Mouse (Mus musculus): ENCODE data around the gene Tvp23b. TPM values are rescaled to one million over a fixed set of nuclear protein-coding genes. Genes with fewer than 3 reads are reported as not detected.

The Tvp23b gene
- polyA plus RNA-seq, 1 experiment from 2014 or later: 58.7 TPM

- ATAC-seq (replicated peaks): no peak
- H3K4me2 ChIP-seq: no peak overlapping the region
- no peaks in the 10 kb centered on the region for H3K4me1 ChIP-seq
- no peak overlapping the region for H3K27ac ChIP-seq
- 88% methylated on average over 5 of the region's 5 CpGs for WGBS
- no peak overlapping the region for H3K4me3 ChIP-seq
- H3K36me3 ChIP-seq (replicated peaks): no peaks in the 10 kb centered on the region
- no peaks in the 10 kb centered on the region for H3K9me3 ChIP-seq
- H3K9ac ChIP-seq: no peak overlapping the region
- H3K27me3 ChIP-seq (replicated peaks): no peaks in the 10 kb centered on the region
Measured at GRCm38 (mm10) chr11:62955186-62955585, 75.9 kb downstream of the Tvp23b start.

- Histone ChIP-seq H3K9ac (no peak overlapping the region), H3K36me3 (replicated peaks) (no peaks in the 10 kb centered on the region), H3K4me1 (no peaks in the 10 kb centered on the region), H3K9me3 (no peaks in the 10 kb centered on the region), H3K27me3 (replicated peaks) (no peaks in the 10 kb centered on the region), H3K27ac (no peak overlapping the region), H3K4me3 (no peak overlapping the region), H3K4me2 (no peak overlapping the region)
- no peak for ATAC-seq (replicated peaks)
- 47% methylated on average over 6 of the region's 6 CpGs for WGBS
Measured at GRCm38 (mm10) chr11:62955776-62956175, 76.5 kb downstream of the Tvp23b start.

- no peak overlapping the region for H3K27ac ChIP-seq
- no peak overlapping the region for H3K9ac ChIP-seq
- no peak overlapping the region for H3K4me2 ChIP-seq
- 90% methylated on average over 8 of the region's 8 CpGs for WGBS
- ATAC-seq (replicated peaks): no peak
- H3K9me3 ChIP-seq: no peaks in the 10 kb centered on the region
- H3K4me3 ChIP-seq: no peak overlapping the region
- H3K27me3 ChIP-seq (replicated peaks): no peaks in the 10 kb centered on the region
- H3K36me3 ChIP-seq (replicated peaks): no peaks in the 10 kb centered on the region
- H3K4me1 ChIP-seq: no peaks in the 10 kb centered on the region
Measured at GRCm38 (mm10) chr11:62957626-62958180, 78.4 kb downstream of the Tvp23b start.

GRCm38 (mm10) chr11:62963292-62963691 is 84.0 kb downstream of the Tvp23b start:
- WGBS: 77% methylated on average over 4 of the region's 4 CpGs
- Histone ChIP-seq H3K27me3 (replicated peaks) (no peaks in the 10 kb centered on the region), H3K27ac (no peak overlapping the region), H3K9ac (no peak overlapping the region), H3K36me3 (replicated peaks) (no peaks in the 10 kb centered on the region), H3K4me1 (peaks cover 15% of the 10 kb centered on the region), H3K4me3 (no peak overlapping the region), H3K4me2 (no peak overlapping the region), H3K9me3 (no peaks in the 10 kb centered on the region)
- ATAC-seq (replicated peaks): no peak

GRCm38 (mm10) chr11:62966424-62966764 is 87.1 kb downstream of the Tvp23b start:
- Histone ChIP-seq H3K4me1 (peaks cover 15% of the 10 kb centered on the region), H3K27me3 (replicated peaks) (no peaks in the 10 kb centered on the region), H3K36me3 (replicated peaks) (no peaks in the 10 kb centered on the region), H3K27ac (peak overlapping the region; percentile 73; the same call in 1 of the 2 replicates), H3K4me3 (no peak overlapping the region), H3K9me3 (no peaks in the 10 kb centered on the region), H3K4me2 (peak overlapping the region; percentile 48; the same call in 1 of the 2 replicates), H3K9ac (no peak overlapping the region)
- 53% methylated on average over 3 of the region's 3 CpGs for WGBS
- ATAC-seq (replicated peaks): no peak

Other genes starting within 250 kb of the Tvp23b start
- 12.1 and 12.4 TPM in 2 replicates for gene Lrrc75a, start 230.9 kb upstream of the Tvp23b start, polyA plus RNA-seq (2015; fragmentation: Nextera tagmentation; extraction: Ambion mirVana)
- 21.6 and 23.3 TPM in 2 replicates for gene Mmgt2, start 230.8 kb upstream of the Tvp23b start, polyA plus RNA-seq (2015; fragmentation: Nextera tagmentation; extraction: Ambion mirVana)
- gene Zfp287, start 147.6 kb upstream of the Tvp23b start, polyA plus RNA-seq (2015; fragmentation: Nextera tagmentation; extraction: Ambion mirVana): 22.2 and 24.9 TPM in 2 replicates
- not detected in 2 replicates for gene Gm10428, start 126.4 kb upstream of the Tvp23b start, polyA plus RNA-seq (2015; fragmentation: Nextera tagmentation; extraction: Ambion mirVana)
- 33.0 and 36.3 TPM in 2 replicates for gene Zfp286, start 90.0 kb upstream of the Tvp23b start, polyA plus RNA-seq (2015; fragmentation: Nextera tagmentation; extraction: Ambion mirVana)
- gene Trim16, start 59.2 kb upstream of the Tvp23b start, polyA plus RNA-seq (2015; fragmentation: Nextera tagmentation; extraction: Ambion mirVana): 6.2 and 6.8 TPM in 2 replicates
- 0.41 and 0.50 TPM in 2 replicates for gene Fbxw10, start 32.4 kb upstream of the Tvp23b start, polyA plus RNA-seq (2015; fragmentation: Nextera tagmentation; extraction: Ambion mirVana)
- gene Cdrt4, start 71.7 kb downstream of the Tvp23b start, polyA plus RNA-seq (2015; fragmentation: Nextera tagmentation; extraction: Ambion mirVana): not detected in 2 replicates
- gene Tekt3, start 182.2 kb downstream of the Tvp23b start, polyA plus RNA-seq (2015; fragmentation: Nextera tagmentation; extraction: Ambion mirVana): not detected in 2 replicates
- gene Pmp22, start 249.5 kb downstream of the Tvp23b start, polyA plus RNA-seq (2015; fragmentation: Nextera tagmentation; extraction: Ambion mirVana): 24.3 and 33.7 TPM in 2 replicates

Measured in midbrain, embryonic 15.5 days (tissue).